Mouse (Mus musculus) adrenal gland, adult 2 months (tissue): ENCODE measurements around the gene Slc39a3. TPM values are rescaled to one million over a fixed set of nuclear protein-coding genes. Genes with fewer than 3 reads are reported as not detected.

Source experiments
- DNase-seq: peaks from one replicate; pipeline ENCODE4 v3.0.0; 2021
- polyA plus RNA-seq: library from polyadenylated mRNA; depleted of rRNA; stranded (reverse); fragments of >200 nt; gene quantifications from 2 replicates; pipeline ENCODE4 v1.2.3, GENCODE M21; 2012; rRNA removed
- total RNA-seq, 2 experiments: library from RNA; stranded (reverse); gene quantifications; 2 replicates each; pipeline ENCODE4 v1.2.3; 2021

Slc39a3 gene
- total and polyA plus RNA-seq, 3 experiments = 50.9 to 154 (median 53.0) TPM

GRCm38 (mm10) chr10:80985241-80985969, 51.8 kb downstream of the Slc39a3 start:
- DNase-seq = peak; percentile 79

GRCm38 (mm10) chr10:80984223-80984622, 53.0 kb downstream of the Slc39a3 start:
- no peak for DNase-seq

- peak; percentile 85 for DNase-seq
Observed at GRCm38 (mm10) chr10:80982381-80982780, 54.8 kb downstream of the Slc39a3 start.

GRCm38 (mm10) chr10:80981564-80982112, 55.6 kb downstream of the Slc39a3 start:
- DNase-seq = no peak

Other genes starting within 250 kb of the Slc39a3 start
- gene Sf3a2, start 239.2 kb downstream of the Slc39a3 start, total RNA-seq = 10 to 100 TPM; 53.6 to 58.7 TPM
- gene Sf3a2, start 239.2 kb downstream of the Slc39a3 start, polyA plus RNA-seq = 103 and 104 TPM in 2 replicates
- 10 to 100 TPM; 72.2 to 83.6 TPM for gene Plekhj1, start 238.8 kb downstream of the Slc39a3 start, total RNA-seq
- 81.1 and 102 TPM in 2 replicates for gene Plekhj1, start 238.8 kb downstream of the Slc39a3 start, polyA plus RNA-seq
- gene Amh, start 232.2 kb downstream of the Slc39a3 start, total RNA-seq = under 1 TPM; 0.73 to 0.95 TPM
- gene Amh, start 232.2 kb downstream of the Slc39a3 start, polyA plus RNA-seq = 1.7 and 2.1 TPM in 2 replicates
- gene Jsrp1, start 223.9 kb downstream of the Slc39a3 start, total RNA-seq = 10 to 100 TPM in 1 of 2 experiments, 1 to 10 TPM in 1; 2.3 to 18.5 TPM
- gene Jsrp1, start 223.9 kb downstream of the Slc39a3 start, polyA plus RNA-seq = 4.2 and 4.9 TPM in 2 replicates
- 100 to 1,000 TPM; 780 to 923 TPM for gene Oaz1, start 210.8 kb downstream of the Slc39a3 start, total RNA-seq
- gene Oaz1, start 210.8 kb downstream of the Slc39a3 start, polyA plus RNA-seq = 1,168 and 1,414 TPM in 2 replicates
- 10 to 100 TPM in 1 of 2 experiments, 1 to 10 TPM in 1; 8.5 to 16.7 TPM for gene Lingo3, start 193.4 kb downstream of the Slc39a3 start, total RNA-seq
- gene Lingo3, start 193.4 kb downstream of the Slc39a3 start, polyA plus RNA-seq = 13.8 and 18.7 TPM in 2 replicates
- 10 to 100 TPM; 22.3 to 36.2 TPM for gene Lsm7, start 182.2 kb downstream of the Slc39a3 start, total RNA-seq
- gene Lsm7, start 182.2 kb downstream of the Slc39a3 start, polyA plus RNA-seq = 91.9 and 107 TPM in 2 replicates
- 10 to 100 TPM; 28.5 to 35.2 TPM for gene Sppl2b, start 182.2 kb downstream of the Slc39a3 start, total RNA-seq
- 114 and 116 TPM in 2 replicates for gene Sppl2b, start 182.2 kb downstream of the Slc39a3 start, polyA plus RNA-seq
- gene Tmprss9, start 165.6 kb downstream of the Slc39a3 start, total RNA-seq = not detected
- gene Tmprss9, start 165.6 kb downstream of the Slc39a3 start, polyA plus RNA-seq = 0.18 and 0.21 TPM in 2 replicates
- 100 to 1,000 TPM; 174 to 231 TPM for gene Timm13, start 136.5 kb downstream of the Slc39a3 start, total RNA-seq
- 236 and 243 TPM in 2 replicates for gene Timm13, start 136.5 kb downstream of the Slc39a3 start, polyA plus RNA-seq
- 10 to 100 TPM; 10.8 to 11.4 TPM for gene Lmnb2, start 119.2 kb downstream of the Slc39a3 start, total RNA-seq
- gene Lmnb2, start 119.2 kb downstream of the Slc39a3 start, polyA plus RNA-seq = 16.2 and 17.9 TPM in 2 replicates
- 10 to 100 TPM; 25.6 to 84.9 TPM for gene Gadd45b, start 107.4 kb downstream of the Slc39a3 start, total RNA-seq
- 37.6 and 50.8 TPM in 2 replicates for gene Gadd45b, start 107.4 kb downstream of the Slc39a3 start, polyA plus RNA-seq
- 1 to 10 TPM; 5.4 to 9.2 TPM for gene Gng7, start 22.5 kb downstream of the Slc39a3 start, total RNA-seq
- gene Gng7, start 22.5 kb downstream of the Slc39a3 start, polyA plus RNA-seq = 8.5 and 8.6 TPM in 2 replicates
- gene Diras1, start 11.8 kb downstream of the Slc39a3 start, total RNA-seq = 1 to 10 TPM; 1.4 to 3.6 TPM
- gene Diras1, start 11.8 kb downstream of the Slc39a3 start, polyA plus RNA-seq = 2.1 and 2.4 TPM in 2 replicates
- gene Sgta, start 22.8 kb upstream of the Slc39a3 start, total RNA-seq = 100 to 1,000 TPM; 198 to 288 TPM
- 495 and 554 TPM in 2 replicates for gene Sgta, start 22.8 kb upstream of the Slc39a3 start, polyA plus RNA-seq
- 10 to 100 TPM; 40.5 to 77.9 TPM for gene Thop1, start 32.6 kb upstream of the Slc39a3 start, total RNA-seq
- gene Thop1, start 32.6 kb upstream of the Slc39a3 start, polyA plus RNA-seq = 75.0 and 95.7 TPM in 2 replicates
- under 1 TPM; 0.59 to 0.86 TPM for gene Creb3l3, start 61.4 kb upstream of the Slc39a3 start, total RNA-seq
- 0.39 and 0.89 TPM in 2 replicates for gene Creb3l3, start 61.4 kb upstream of the Slc39a3 start, polyA plus RNA-seq
- 100 to 1,000 TPM; 157 to 185 TPM for gene Map2k2, start 68.5 kb upstream of the Slc39a3 start, total RNA-seq
- 787 and 873 TPM in 2 replicates for gene Map2k2, start 68.5 kb upstream of the Slc39a3 start, polyA plus RNA-seq
- 10 to 100 TPM; 62.9 to 80.9 TPM for gene Zbtb7a, start 97.8 kb upstream of the Slc39a3 start, total RNA-seq
- gene Zbtb7a, start 97.8 kb upstream of the Slc39a3 start, polyA plus RNA-seq = 150 and 158 TPM in 2 replicates
- 10 to 100 TPM; 27.3 to 29.8 TPM for gene Pias4, start 130.5 kb upstream of the Slc39a3 start, total RNA-seq
- gene Pias4, start 130.5 kb upstream of the Slc39a3 start, polyA plus RNA-seq = 41.4 and 48.6 TPM in 2 replicates
- 1,000 to 10,000 TPM; 1,393 to 1,508 TPM for gene Eef2, start 139.2 kb upstream of the Slc39a3 start, total RNA-seq
- 1,342 and 1,424 TPM in 2 replicates for gene Eef2, start 139.2 kb upstream of the Slc39a3 start, polyA plus RNA-seq
- gene Dapk3, start 145.6 kb upstream of the Slc39a3 start, total RNA-seq = 10 to 100 TPM; 74.6 to 76.7 TPM
- gene Dapk3, start 145.6 kb upstream of the Slc39a3 start, polyA plus RNA-seq = 100 and 127 TPM in 2 replicates
- gene 4930442H23Rik, start 146.4 kb upstream of the Slc39a3 start, total RNA-seq = not detected
- 0.12 TPM in 1 of 2 replicates, not detected in the other for gene 4930442H23Rik, start 146.4 kb upstream of the Slc39a3 start, polyA plus RNA-seq
- not detected for gene Nmrk2, start 164.6 kb upstream of the Slc39a3 start, total RNA-seq
- not detected in 2 replicates for gene Nmrk2, start 164.6 kb upstream of the Slc39a3 start, polyA plus RNA-seq
- gene Atcay, start 193.4 kb upstream of the Slc39a3 start, total RNA-seq = 1 to 10 TPM; 2.4 to 3.8 TPM
- gene Atcay, start 193.4 kb upstream of the Slc39a3 start, polyA plus RNA-seq = 1.4 and 1.6 TPM in 2 replicates
- 10 to 100 TPM; 12.6 to 14.1 TPM for gene Zfr2, start 195.7 kb upstream of the Slc39a3 start, total RNA-seq
- gene Zfr2, start 195.7 kb upstream of the Slc39a3 start, polyA plus RNA-seq = 38.7 and 47.5 TPM in 2 replicates
- under 1 TPM; 0.69 to 0.73 TPM for gene Matk, start 215.5 kb upstream of the Slc39a3 start, total RNA-seq
- gene Matk, start 215.5 kb upstream of the Slc39a3 start, polyA plus RNA-seq = 0.86 and 1.0 TPM in 2 replicates
- 100 to 1,000 TPM; 123 to 131 TPM for gene Mrpl54, start 229.5 kb upstream of the Slc39a3 start, total RNA-seq
- 193 and 221 TPM in 2 replicates for gene Mrpl54, start 229.5 kb upstream of the Slc39a3 start, polyA plus RNA-seq
- 100 to 1,000 TPM in 1 of 2 experiments, 10 to 100 TPM in 1; 83.5 to 121 TPM for gene Apba3, start 229.5 kb upstream of the Slc39a3 start, total RNA-seq
- gene Apba3, start 229.5 kb upstream of the Slc39a3 start, polyA plus RNA-seq = 165 and 188 TPM in 2 replicates